Mouse (Mus musculus): ENCODE measurements at regions not wholly inside any gene's neighbourhood (a gene's known extent, or its start where the extent isn't known, plus 50 kb on each side); places are given as distances from the start of the nearest gene placed in this dataset.

GRCm38 (mm10) chr10:44628387-44628786 lies 100.1 kb upstream of the Prdm1 start:
- TF ChIP-seq CTCF (IDR thresholded peaks at IDR 0.05; ENCODE audit: control insufficient read depth, insufficient read depth, insufficient read length) (no peak), FOSL1 (IDR thresholded peaks at IDR 0.05; ENCODE audit: insufficient read depth, low read length, poor library complexity, severe bottlenecking) (no peak), USF1 (IDR thresholded peaks at IDR 0.05; ENCODE audit: low read depth) (no peak), MYOD1 (IDR thresholded peaks at IDR 0.05; ENCODE audit: control insufficient read depth, insufficient read length, low read depth) (no peak), CEBPB (IDR thresholded peaks at IDR 0.05; ENCODE audit: low read depth) (no peak), MAX (IDR thresholded peaks at IDR 0.05) (no peak), MYOG (IDR thresholded peaks at IDR 0.05; ENCODE audit: control insufficient read depth, extremely low read depth, insufficient read length) (no peak)

DNA sequence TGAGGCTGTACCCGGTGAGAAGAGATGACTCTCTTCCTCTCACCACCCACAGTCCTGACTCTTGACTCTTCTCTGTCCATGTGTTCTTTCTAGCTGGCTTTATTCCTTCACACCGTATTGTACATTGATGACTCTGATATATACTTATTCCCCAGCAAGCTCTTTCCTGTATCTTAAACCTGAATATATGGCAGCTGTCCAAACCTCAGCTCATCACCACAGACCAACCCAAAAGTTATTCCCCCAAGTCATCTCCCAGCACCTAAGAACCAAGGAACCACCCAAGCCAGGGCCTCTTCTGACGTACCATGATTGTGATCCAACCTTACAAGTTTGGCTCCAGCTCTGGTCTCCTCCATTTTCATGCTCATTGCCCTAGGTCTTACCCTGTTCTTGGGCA lies 99.1 kb upstream of the Prdm1 start:
- no peak for TF ChIP-seq MYOG (IDR thresholded peaks at IDR 0.05; ENCODE audit: control insufficient read depth, extremely low read depth, insufficient read length)
- TF ChIP-seq USF1 (IDR thresholded peaks at IDR 0.05; ENCODE audit: low read depth): no peak
- TF ChIP-seq CEBPB (IDR thresholded peaks at IDR 0.05; ENCODE audit: low read depth): no peak
- TF ChIP-seq CTCF (IDR thresholded peaks at IDR 0.05; ENCODE audit: control insufficient read depth, insufficient read depth, insufficient read length): no peak
- no peak for TF ChIP-seq FOSL1 (IDR thresholded peaks at IDR 0.05; ENCODE audit: insufficient read depth, low read length, poor library complexity, severe bottlenecking)
- TF ChIP-seq MYOD1 (IDR thresholded peaks at IDR 0.05; ENCODE audit: control insufficient read depth, insufficient read length, low read depth): no peak
- no peak for TF ChIP-seq MAX (IDR thresholded peaks at IDR 0.05)
- Histone ChIP-seq H3ac (ENCODE audit: control insufficient read depth, insufficient read length, low read depth) (no peak overlapping the region), H3K4me3 (ENCODE audit: insufficient read depth, poor library complexity, severe bottlenecking) (no peak overlapping the region), H3K79me3 (ENCODE audit: low read depth) (no peaks in the 10 kb centered on the region), H3K36me3 (ENCODE audit: control insufficient read depth, insufficient read depth) (no peaks in the 10 kb centered on the region), H3K27me3 (ENCODE audit: control insufficient read depth, insufficient read depth, insufficient read length) (no peaks in the 10 kb centered on the region), H3K79me2 (ENCODE audit: control insufficient read depth, insufficient read depth) (no peaks in the 10 kb centered on the region)

More at GRCm38 (mm10) chr10:44628387-44628786, 100.1 kb upstream of the Prdm1 start:
- Histone ChIP-seq H3K4me3 (ENCODE audit: insufficient read depth, poor library complexity, severe bottlenecking) (no peak overlapping the region), H3K36me3 (ENCODE audit: control insufficient read depth, insufficient read depth) (no peaks in the 10 kb centered on the region), H3ac (ENCODE audit: control insufficient read depth, insufficient read length, low read depth) (no peak overlapping the region), H3K79me2 (ENCODE audit: control insufficient read depth, insufficient read depth) (no peaks in the 10 kb centered on the region), H3K27me3 (ENCODE audit: control insufficient read depth, insufficient read depth, insufficient read length) (no peaks in the 10 kb centered on the region), H3K79me3 (ENCODE audit: low read depth) (no peaks in the 10 kb centered on the region)

- Histone ChIP-seq H3K36me3 (ENCODE audit: control insufficient read depth, insufficient read depth) (no peaks in the 10 kb centered on the region), H3K79me3 (ENCODE audit: low read depth) (no peaks in the 10 kb centered on the region), H3K27me3 (ENCODE audit: control insufficient read depth, insufficient read depth, insufficient read length) (no peaks in the 10 kb centered on the region), H3ac (ENCODE audit: control insufficient read depth, insufficient read length, low read depth) (no peak overlapping the region), H3K4me3 (ENCODE audit: insufficient read depth, poor library complexity, severe bottlenecking) (no peak overlapping the region), H3K79me2 (ENCODE audit: control insufficient read depth, insufficient read depth) (no peaks in the 10 kb centered on the region)
- TF ChIP-seq USF1 (IDR thresholded peaks at IDR 0.05; ENCODE audit: low read depth): no peak
- no peak for TF ChIP-seq MYOG (IDR thresholded peaks at IDR 0.05; ENCODE audit: control insufficient read depth, extremely low read depth, insufficient read length)
- TF ChIP-seq MAX (IDR thresholded peaks at IDR 0.05): no peak
- no peak for TF ChIP-seq CEBPB (IDR thresholded peaks at IDR 0.05; ENCODE audit: low read depth)
- no peak for TF ChIP-seq CTCF (IDR thresholded peaks at IDR 0.05; ENCODE audit: control insufficient read depth, insufficient read depth, insufficient read length)
- TF ChIP-seq MYOD1 (IDR thresholded peaks at IDR 0.05; ENCODE audit: control insufficient read depth, insufficient read length, low read depth): no peak
- TF ChIP-seq FOSL1 (IDR thresholded peaks at IDR 0.05; ENCODE audit: insufficient read depth, low read length, poor library complexity, severe bottlenecking): no peak
Observed at GRCm38 (mm10) chr10:44625521-44625920, 97.2 kb upstream of the Prdm1 start.

GRCm38 (mm10) chr10:44615586-44615985 lies 87.3 kb upstream of the Prdm1 start:
- Histone ChIP-seq H3K27me3 (ENCODE audit: control insufficient read depth, insufficient read depth, insufficient read length) (no peaks in the 10 kb centered on the region), H3K79me3 (ENCODE audit: low read depth) (no peaks in the 10 kb centered on the region), H3K36me3 (ENCODE audit: control insufficient read depth, insufficient read depth) (no peaks in the 10 kb centered on the region), H3K4me3 (ENCODE audit: insufficient read depth, poor library complexity, severe bottlenecking) (no peak overlapping the region), H3K79me2 (ENCODE audit: control insufficient read depth, insufficient read depth) (no peaks in the 10 kb centered on the region), H3ac (ENCODE audit: control insufficient read depth, insufficient read length, low read depth) (no peak overlapping the region)
- TF ChIP-seq FOSL1 (IDR thresholded peaks at IDR 0.05; ENCODE audit: insufficient read depth, low read length, poor library complexity, severe bottlenecking): no peak
- TF ChIP-seq MYOD1 (IDR thresholded peaks at IDR 0.05; ENCODE audit: control insufficient read depth, insufficient read length, low read depth): peak; percentile 28

GRCm38 (mm10) chr10:44612571-44612970 lies 84.3 kb upstream of the Prdm1 start:
- no peaks in the 10 kb centered on the region for H3K79me2 ChIP-seq (ENCODE audit: control insufficient read depth, insufficient read depth)
- no peaks in the 10 kb centered on the region for H3K36me3 ChIP-seq (ENCODE audit: control insufficient read depth, insufficient read depth)
- H3K4me3 ChIP-seq (ENCODE audit: insufficient read depth, poor library complexity, severe bottlenecking): no peak overlapping the region
- no peaks in the 10 kb centered on the region for H3K79me3 ChIP-seq (ENCODE audit: low read depth)
- H3K27me3 ChIP-seq (ENCODE audit: control insufficient read depth, insufficient read depth, insufficient read length): no peaks in the 10 kb centered on the region
- no peak overlapping the region for H3ac ChIP-seq (ENCODE audit: control insufficient read depth, insufficient read length, low read depth)
- no peak for TF ChIP-seq CTCF (IDR thresholded peaks at IDR 0.05; ENCODE audit: control insufficient read depth, insufficient read depth, insufficient read length)
- TF ChIP-seq FOSL1 (IDR thresholded peaks at IDR 0.05; ENCODE audit: insufficient read depth, low read length, poor library complexity, severe bottlenecking): no peak
- TF ChIP-seq CEBPB (IDR thresholded peaks at IDR 0.05; ENCODE audit: low read depth): no peak
- TF ChIP-seq MYOG (IDR thresholded peaks at IDR 0.05; ENCODE audit: control insufficient read depth, extremely low read depth, insufficient read length): no peak
- TF ChIP-seq USF1 (IDR thresholded peaks at IDR 0.05; ENCODE audit: low read depth): no peak
- no peak for TF ChIP-seq MAX (IDR thresholded peaks at IDR 0.05)

DNA sequence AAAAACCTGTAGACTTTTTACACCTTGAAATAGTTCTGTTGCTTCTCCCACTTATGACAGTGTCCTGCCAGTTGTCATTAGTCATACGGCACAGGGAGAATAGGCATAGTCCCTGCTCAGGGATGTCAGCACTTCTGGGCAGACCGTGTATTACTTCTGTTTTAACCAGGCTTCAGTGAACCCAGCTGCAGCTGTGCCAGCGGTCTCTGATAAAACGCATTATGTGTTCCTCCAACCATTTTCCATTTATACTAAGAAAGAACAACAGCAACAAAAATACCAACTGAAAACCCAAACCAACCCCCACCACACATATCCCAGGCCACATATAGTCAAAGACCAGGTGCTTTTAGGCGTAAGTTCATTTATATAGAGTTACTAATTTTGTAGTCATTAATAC lies 83.1 kb upstream of the Prdm1 start:
- Histone ChIP-seq H3K79me2 (ENCODE audit: control insufficient read depth, insufficient read depth) (no peaks in the 10 kb centered on the region), H3K4me3 (ENCODE audit: insufficient read depth, poor library complexity, severe bottlenecking) (no peak overlapping the region), H3ac (ENCODE audit: control insufficient read depth, insufficient read length, low read depth) (no peak overlapping the region), H3K27me3 (ENCODE audit: control insufficient read depth, insufficient read depth, insufficient read length) (no peaks in the 10 kb centered on the region), H3K36me3 (ENCODE audit: control insufficient read depth, insufficient read depth) (no peaks in the 10 kb centered on the region), H3K79me3 (ENCODE audit: low read depth) (no peaks in the 10 kb centered on the region)
- TF ChIP-seq MYOD1 (IDR thresholded peaks at IDR 0.05; ENCODE audit: control insufficient read depth, insufficient read length, low read depth): no peak
- TF ChIP-seq FOSL1 (IDR thresholded peaks at IDR 0.05; ENCODE audit: insufficient read depth, low read length, poor library complexity, severe bottlenecking): no peak
